Mouse (Mus musculus) lung, postnatal 0 days (tissue): ENCODE results near the gene Gm20219. TPM values are rescaled to one million over a fixed set of nuclear protein-coding genes. Genes with fewer than 3 reads are reported as not detected.

Experiments used
- ATAC-seq: fragments of 200-750 bp; cut with Nextera tagmentation; 2 replicates; pipeline ENCODE4 v1.8.0; 2017; ENCODE audit warnings: moderate library complexity
- DNase-seq: peaks from one replicate; pipeline ENCODE4 v3.0.0-alpha.2; 2016; ENCODE audit warnings: low spot score
- H3K27ac ChIP-seq: fragments of 300-500 bp; sonication (generic); 2 replicates; pipeline ENCODE4 v1.5.1; 2014; ENCODE audit warnings: antibody characterized with exemption, mild to moderate bottlenecking, low read length, mixed read lengths
- H3K27me3 ChIP-seq: fragments of 300-500 bp; sonication (generic); replicated peaks from 2 replicates; pipeline ENCODE4 v1.6.1; 2014; ENCODE audit warnings: low read length, mixed read lengths; ENCODE audit not compliant: insufficient read depth
- H3K36me3 ChIP-seq: fragments of 300-500 bp; sonication (generic); 2 replicates; pipeline ENCODE4 v1.6.1; 2014; ENCODE audit warnings: low read length, mixed read lengths; ENCODE audit not compliant: insufficient read depth
- H3K4me1 ChIP-seq: fragments of 300-500 bp; sonication (generic); 2 replicates; pipeline ENCODE4 v1.6.1; 2014; ENCODE audit warnings: antibody characterized with exemption, low read depth, low read length, mixed read lengths; ENCODE audit not compliant: insufficient read depth
- H3K4me2 ChIP-seq: fragments of 300-500 bp; sonication (generic); replicated peaks from 2 replicates; pipeline ENCODE4 v1.6.1; 2014; ENCODE audit warnings: low read depth, mild to moderate bottlenecking, low read length, moderate library complexity, mixed read lengths
- H3K4me3 ChIP-seq: fragments of 300-500 bp; sonication (generic); 2 replicates; pipeline ENCODE4 v1.5.1; 2014; ENCODE audit warnings: low read depth, low read length
- H3K9ac ChIP-seq: fragments of 300-500 bp; sonication (generic); replicated peaks from 2 replicates; pipeline ENCODE4 v1.6.1; 2014; ENCODE audit warnings: low read depth, mild to moderate bottlenecking
- H3K9me3 ChIP-seq: fragments of 300-500 bp; sonication (generic); 2 replicates; pipeline ENCODE4 v1.6.1; 2016; ENCODE audit warnings: low read length, mixed read lengths
- CTCF ChIP-seq: IDR thresholded peaks from 2 replicates; pipeline ENCODE4 v1.5.1; 2016; ENCODE audit warnings: antibody characterized with exemption, mild to moderate bottlenecking
- EP300 ChIP-seq: IDR thresholded peaks from 2 replicates; pipeline ENCODE4 v1.6.1; 2016; ENCODE audit warnings: antibody characterized with exemption, mild to moderate bottlenecking, control low read depth
- WGBS: fragments of 180-500 bp; shearing (Covaris S2); extraction: QIAGEN DNeasy Blood & Tissue Kit; methylation state at CpG from one replicate; pipeline ENCODE4 v1.1.7; 2014; 5-methylcytosine and 5-hydroxymethylcytosine counted together
- polyA plus RNA-seq: library from polyadenylated mRNA; unstranded; fragments of >200 nt; fragmentation: Nextera tagmentation; extraction: Ambion mirVana; gene quantifications from 2 replicates; pipeline ENCODE4 v1.2.1, GENCODE M21; 2015

The Gm20219 gene
- polyA plus RNA-seq, 1 experiment from 2014 or later = 3.5 TPM

GRCm38 (mm10) chr17:56543684-56544224, 10.4 kb downstream of the Gm20219 start:
- Histone ChIP-seq H3K9ac (no peak overlapping the region), H3K9me3 (no peaks in the 10 kb centered on the region), H3K4me2 (no peak overlapping the region), H3K36me3 (no peaks in the 10 kb centered on the region), H3K4me1 (no peaks in the 10 kb centered on the region), H3K27me3 (no peaks in the 10 kb centered on the region), H3K27ac (no peak overlapping the region), H3K4me3 (no peak overlapping the region)
- TF ChIP-seq EP300 = no peak
- peak; percentile 20; the same call in 1 of the 2 replicates for TF ChIP-seq CTCF
- no peak for ATAC-seq
- no peak for DNase-seq
- WGBS = 84% methylated on average over 3 of the region's 3 CpGs

DNA sequence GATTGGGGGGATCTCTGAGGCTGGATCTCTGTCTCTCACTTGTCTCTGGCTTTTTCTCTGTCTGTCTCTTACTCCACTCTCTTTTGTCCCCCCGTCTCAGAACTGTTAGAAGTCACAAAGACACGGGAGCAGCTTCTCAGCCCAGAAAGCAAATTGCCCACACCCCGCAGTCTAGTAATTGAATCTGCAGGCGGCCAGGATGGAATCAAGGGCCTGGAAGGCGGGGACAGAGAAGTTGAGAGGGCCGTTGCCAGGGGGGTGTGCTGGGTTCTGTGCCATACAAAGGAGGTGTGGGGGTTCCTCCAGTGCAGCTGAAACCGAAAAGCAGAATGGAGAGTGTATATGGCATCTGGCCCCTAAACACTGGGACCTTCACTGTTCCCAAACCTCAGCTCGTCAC, 11.5 kb downstream of the Gm20219 start:
- ATAC-seq = no peak

DNA sequence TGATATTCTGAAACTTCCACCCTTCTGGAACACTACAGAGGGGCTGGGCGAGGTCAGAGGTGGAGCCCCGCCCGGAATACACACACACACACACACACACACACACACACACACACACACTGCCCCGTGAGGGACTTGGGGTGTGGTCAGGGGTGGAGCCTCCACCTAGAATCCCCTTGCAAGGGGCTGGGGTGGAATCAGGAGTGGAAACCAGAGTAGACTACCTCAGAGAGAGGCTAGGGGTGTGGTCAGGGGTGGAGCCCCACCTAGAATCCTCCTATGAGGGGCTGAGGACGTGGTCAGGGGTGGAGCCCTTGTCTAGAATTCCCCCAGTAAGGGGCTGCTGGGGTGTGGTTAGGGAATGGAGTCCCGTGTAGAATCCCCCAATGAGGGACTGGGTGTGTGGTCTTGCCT, 13.6 kb downstream of the Gm20219 start:
- Histone ChIP-seq H3K9ac (no peak overlapping the region), H3K4me2 (no peak overlapping the region), H3K27ac (no peak overlapping the region), H3K4me1 (no peaks in the 10 kb centered on the region), H3K9me3 (no peaks in the 10 kb centered on the region), H3K36me3 (no peaks in the 10 kb centered on the region), H3K4me3 (no peak overlapping the region), H3K27me3 (no peaks in the 10 kb centered on the region)
- no peak for TF ChIP-seq CTCF
- no peak for TF ChIP-seq EP300
- DNase-seq = no peak
- ATAC-seq = peak; percentile 49
- WGBS = 30% methylated on average over 6 of the region's 6 CpGs

More for the DNA sequence above, 11.5 kb downstream of the Gm20219 start:
- Histone ChIP-seq H3K4me2 (no peak overlapping the region), H3K36me3 (no peaks in the 10 kb centered on the region), H3K4me3 (no peak overlapping the region), H3K27me3 (no peaks in the 10 kb centered on the region), H3K27ac (no peak overlapping the region), H3K9me3 (no peaks in the 10 kb centered on the region), H3K9ac (no peak overlapping the region), H3K4me1 (no peaks in the 10 kb centered on the region)
- WGBS = 50% methylated on average over 8 of the region's 8 CpGs
- TF ChIP-seq EP300 (no peak), CTCF (no peak)
- DNase-seq = no peak

- 36% methylated on average over 8 of the region's 8 CpGs for WGBS
- no peak for DNase-seq
- Histone ChIP-seq H3K9me3 (no peaks in the 10 kb centered on the region), H3K36me3 (no peaks in the 10 kb centered on the region), H3K9ac (no peak overlapping the region), H3K4me2 (no peak overlapping the region), H3K4me1 (no peaks in the 10 kb centered on the region), H3K4me3 (no peak overlapping the region), H3K27ac (no peak overlapping the region), H3K27me3 (no peaks in the 10 kb centered on the region)
- ATAC-seq = no peak
- TF ChIP-seq CTCF = peak; percentile 13; the same call in 1 of the 2 replicates
- no peak for TF ChIP-seq EP300
Observed at GRCm38 (mm10) chr17:56537912-56538311, 16.3 kb downstream of the Gm20219 start.

DNA sequence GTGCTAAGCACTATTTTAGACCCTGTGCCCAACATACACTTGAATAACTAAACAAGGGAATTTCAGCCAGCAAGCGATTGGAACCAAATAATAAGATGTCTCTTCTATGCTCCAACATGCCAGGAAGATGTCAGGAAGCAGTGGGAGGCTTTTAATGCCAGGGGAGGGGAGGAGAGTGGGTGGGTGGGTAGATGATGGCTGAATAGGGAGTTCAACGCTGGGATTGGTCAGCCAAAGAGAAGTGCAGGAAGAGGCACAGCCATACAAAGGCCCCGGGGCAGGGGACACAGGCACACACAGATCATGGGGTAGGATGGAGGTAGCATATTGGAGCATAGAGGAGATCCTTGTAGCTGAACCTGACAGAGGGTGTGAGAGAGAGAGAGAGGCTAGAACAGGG, 17.3 kb downstream of the Gm20219 start:
- ATAC-seq (no peak), DNase-seq (no peak)
- no peaks in the 10 kb centered on the region for H3K9me3 ChIP-seq
- TF ChIP-seq CTCF (no peak), EP300 (no peak)
- WGBS = 75% methylated on average over 3 of the region's 3 CpGs
- H3K4me1 ChIP-seq = no peaks in the 10 kb centered on the region
- H3K9ac ChIP-seq = no peak overlapping the region
- H3K36me3 ChIP-seq = no peaks in the 10 kb centered on the region
- H3K27ac ChIP-seq = no peak overlapping the region
- no peaks in the 10 kb centered on the region for H3K27me3 ChIP-seq
- H3K4me3 ChIP-seq = no peak overlapping the region
- H3K4me2 ChIP-seq = no peak overlapping the region

- no peaks in the 10 kb centered on the region for H3K4me1 ChIP-seq
- H3K27ac ChIP-seq = no peak overlapping the region
- TF ChIP-seq EP300 = no peak
- no peak for TF ChIP-seq CTCF
- no peak overlapping the region for H3K4me3 ChIP-seq
- 49% methylated on average over 14 of the region's 14 CpGs for WGBS
- DNase-seq = no peak
- H3K9me3 ChIP-seq = no peaks in the 10 kb centered on the region
- no peak overlapping the region for H3K4me2 ChIP-seq
- H3K9ac ChIP-seq = no peak overlapping the region
- no peak for ATAC-seq
- H3K27me3 ChIP-seq = no peaks in the 10 kb centered on the region
- H3K36me3 ChIP-seq = no peaks in the 10 kb centered on the region
Observed at GRCm38 (mm10) chr17:56536192-56536591, 18.0 kb downstream of the Gm20219 start.

DNA sequence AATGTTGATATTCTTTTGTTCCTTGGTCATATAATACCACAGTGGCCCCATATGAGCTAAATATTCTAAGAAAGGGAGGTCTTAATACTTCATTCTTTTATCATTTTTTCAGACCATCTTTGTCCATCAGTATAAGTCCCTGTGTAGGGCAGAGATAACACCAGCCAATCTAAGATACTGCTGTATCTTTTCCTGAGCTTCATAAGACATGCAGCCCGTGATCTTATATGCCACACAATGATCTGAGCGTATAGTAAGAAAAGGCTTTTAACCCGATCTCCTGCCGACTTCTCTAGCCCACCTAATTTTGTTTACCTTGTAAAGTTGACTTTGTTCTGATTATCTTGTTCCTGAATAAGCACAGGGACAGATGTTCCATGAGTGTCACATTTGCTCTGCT, 29.2 kb downstream of the Gm20219 start:
- H3K9ac ChIP-seq = no peak overlapping the region
- H3K27ac ChIP-seq = no peak overlapping the region
- 45% methylated on average over 4 of the region's 4 CpGs for WGBS
- TF ChIP-seq EP300 = no peak
- no peak for TF ChIP-seq CTCF
- no peaks in the 10 kb centered on the region for H3K9me3 ChIP-seq
- H3K4me2 ChIP-seq = no peak overlapping the region
- no peaks in the 10 kb centered on the region for H3K27me3 ChIP-seq
- no peak for ATAC-seq
- no peak for DNase-seq
- no peaks in the 10 kb centered on the region for H3K36me3 ChIP-seq
- no peaks in the 10 kb centered on the region for H3K4me1 ChIP-seq
- no peak overlapping the region for H3K4me3 ChIP-seq
